Mouse (Mus musculus) right cerebral cortex, postnatal 10 days (tissue): ENCODE measurements around the gene Metrn.
"Not testable (repeated sequence)": the region's sequence is repeated elsewhere in the genome, so short reads cannot be mapped to it uniquely, and the experiment has no call there.

Experiments used
- DNase-seq, 2 experiments: peaks; one replicate each; pipeline ENCODE4 v3.0.0; 2021; ENCODE audit warnings: low spot score in 2 of 2

The Metrn gene

DNA sequence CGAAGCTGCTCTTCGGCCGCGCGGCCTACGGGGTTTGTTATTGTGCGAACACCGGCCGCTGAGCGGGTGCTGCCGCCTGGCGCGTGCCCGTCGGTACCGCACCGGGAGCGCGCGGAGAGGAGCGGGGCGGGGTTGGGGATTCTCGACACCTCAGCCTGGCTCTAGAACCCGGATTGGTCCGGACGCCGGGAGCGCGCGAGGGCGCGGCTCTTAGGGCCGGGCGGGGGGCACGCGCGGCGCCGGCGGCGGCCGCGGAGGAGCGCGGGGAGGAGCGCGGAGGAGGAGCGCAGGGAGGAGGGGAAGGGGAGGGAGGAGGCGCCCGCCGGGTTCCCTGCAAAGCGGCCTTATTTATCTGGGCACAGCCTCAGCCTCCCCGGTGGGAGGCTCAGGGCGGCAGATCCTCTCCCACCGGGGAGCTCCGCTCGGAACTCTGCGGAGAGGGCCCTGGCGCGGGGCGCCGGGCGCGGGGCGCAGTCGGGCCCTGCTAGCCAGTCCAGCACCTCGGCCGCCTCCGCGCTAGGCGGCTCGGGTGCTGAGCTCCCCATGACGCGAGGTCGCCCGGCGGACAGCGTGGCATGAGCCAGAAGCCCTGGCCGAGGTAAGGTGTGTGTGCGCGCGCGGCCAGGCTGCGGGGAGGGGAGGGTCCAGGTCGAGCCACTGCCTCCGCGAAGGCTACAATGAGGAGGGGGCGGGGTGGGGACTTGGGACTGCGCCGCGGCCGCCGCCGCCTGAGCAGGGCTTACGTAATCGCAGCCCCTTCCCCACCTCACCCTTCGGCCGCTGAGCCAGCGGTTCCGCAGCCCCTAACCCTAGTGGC is 12.1 kb upstream of the Metrn start, which contains the start of gene Fbxl16:
TSS of gene Fbxl16 (plus strand) at position 297 of the 817 bp plus-strand sequence.
- peak; percentile 94 to 95 for DNase-seq

DNA sequence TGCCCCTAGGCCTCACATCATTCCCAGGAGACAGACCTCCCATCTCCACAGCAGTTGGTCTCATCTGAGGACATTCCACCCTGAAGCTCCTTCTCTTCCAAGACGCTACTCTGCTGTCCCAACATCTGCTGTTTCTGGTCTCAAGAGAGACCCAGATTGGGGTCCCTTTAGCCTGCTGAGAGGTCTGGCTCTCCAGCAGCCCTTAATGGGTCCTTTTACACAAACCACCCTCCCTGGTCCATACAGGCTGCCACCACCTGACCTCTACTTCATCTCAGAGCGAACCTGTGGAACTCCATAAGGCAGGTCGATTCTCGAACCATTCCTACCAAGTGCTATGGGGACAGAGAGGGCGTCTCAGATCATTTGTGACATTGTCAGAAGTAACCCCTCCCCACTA is 11.1 kb upstream of the Metrn start:
- peak in 1 of 2 experiments; percentile 45 for DNase-seq

DNA sequence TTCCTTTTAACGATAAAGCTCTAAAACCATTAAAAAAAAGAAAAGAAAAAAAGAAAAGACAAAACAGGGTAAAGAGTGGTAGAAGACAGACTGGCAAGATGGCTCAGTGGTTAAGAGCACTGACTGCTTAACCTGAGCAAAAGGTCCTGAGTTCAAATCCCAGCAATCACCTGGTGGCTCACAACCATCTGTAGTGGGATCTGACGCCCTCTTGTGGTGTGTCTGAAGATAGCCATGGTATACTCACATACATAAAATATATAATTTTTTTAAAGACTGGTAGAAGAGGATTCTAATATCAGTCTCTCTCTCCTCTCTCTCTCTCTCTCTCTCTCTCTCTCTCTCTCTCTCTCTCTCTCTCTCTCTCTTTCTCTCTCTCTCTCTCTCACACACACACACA is 10.5 kb upstream of the Metrn start:
- DNase-seq: not testable (repeated sequence)

DNA sequence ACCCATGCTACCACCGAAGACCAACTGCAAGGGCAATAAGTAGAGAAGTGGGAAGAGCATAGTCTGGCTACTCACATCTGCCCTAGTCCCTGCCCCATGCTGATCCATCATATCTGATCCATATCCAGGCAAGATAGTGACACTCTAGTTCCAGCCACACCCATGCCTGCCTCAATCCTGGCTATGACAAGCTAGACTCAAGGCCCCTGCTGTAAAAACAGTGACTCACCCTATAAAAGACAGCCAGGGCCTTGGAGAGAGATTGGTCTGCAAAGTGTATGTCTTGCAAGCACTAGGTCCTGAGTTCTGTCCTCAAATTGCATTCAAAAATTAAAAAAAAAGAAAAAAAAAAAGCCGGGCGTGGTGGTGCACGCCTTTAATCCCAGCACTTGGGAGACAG is 9.6 kb upstream of the Metrn start:
- DNase-seq: no peak

DNA sequence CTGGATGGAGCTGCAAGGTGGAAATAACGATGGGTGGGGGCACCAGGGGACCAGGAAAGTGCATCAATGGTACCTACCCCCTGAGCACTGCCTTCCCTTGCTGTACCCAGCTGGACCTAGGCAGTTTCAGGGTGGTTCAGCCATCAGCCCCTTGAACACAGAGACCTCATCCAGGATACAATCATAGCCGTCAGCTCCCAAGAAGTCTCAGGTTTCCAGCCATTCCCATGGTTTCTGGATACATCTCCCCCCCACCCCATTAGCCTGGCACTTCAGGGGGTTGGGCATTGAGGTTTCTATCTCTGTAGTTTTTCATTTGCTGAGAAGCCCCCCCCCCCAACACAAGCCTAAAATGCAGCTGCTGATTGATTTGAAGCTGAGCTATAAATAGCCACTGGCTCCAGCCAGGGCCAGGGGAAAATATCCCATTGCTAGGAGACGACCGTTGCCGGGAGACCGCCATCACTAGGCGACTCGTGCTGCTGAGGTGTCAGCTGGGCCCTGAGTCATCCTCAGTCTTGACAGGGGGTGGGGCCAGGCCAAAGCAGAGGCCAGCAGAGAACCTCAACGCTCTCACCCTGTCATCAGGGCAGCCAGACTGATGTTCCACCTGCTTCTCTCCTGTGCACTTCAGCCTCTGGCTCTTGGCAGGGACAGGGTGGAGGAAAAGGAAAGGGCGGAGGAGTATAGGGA is 6.0 kb upstream of the Metrn start:
- DNase-seq: peak; percentile 91 to 96

DNA sequence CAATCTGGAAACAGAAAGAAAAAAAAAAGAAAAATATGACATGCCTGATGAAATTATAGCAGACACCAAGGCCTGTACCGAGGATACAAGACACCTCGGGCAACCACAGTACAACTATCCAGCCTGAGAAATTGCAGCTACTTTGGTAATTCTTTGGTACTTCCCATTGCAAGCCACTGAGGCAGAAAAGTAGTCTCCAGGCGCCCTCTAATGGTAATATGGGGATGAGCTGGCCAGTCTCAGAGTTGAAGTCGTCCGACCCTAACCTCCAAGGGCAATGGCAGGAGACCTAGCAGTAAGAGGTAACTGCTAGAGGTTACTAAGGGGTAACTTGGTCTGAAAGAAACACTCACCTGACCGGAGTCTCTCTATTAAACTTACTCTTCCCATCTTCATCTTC is 4.1 kb upstream of the Metrn start:
- DNase-seq: peak; percentile 75 to 76

DNA sequence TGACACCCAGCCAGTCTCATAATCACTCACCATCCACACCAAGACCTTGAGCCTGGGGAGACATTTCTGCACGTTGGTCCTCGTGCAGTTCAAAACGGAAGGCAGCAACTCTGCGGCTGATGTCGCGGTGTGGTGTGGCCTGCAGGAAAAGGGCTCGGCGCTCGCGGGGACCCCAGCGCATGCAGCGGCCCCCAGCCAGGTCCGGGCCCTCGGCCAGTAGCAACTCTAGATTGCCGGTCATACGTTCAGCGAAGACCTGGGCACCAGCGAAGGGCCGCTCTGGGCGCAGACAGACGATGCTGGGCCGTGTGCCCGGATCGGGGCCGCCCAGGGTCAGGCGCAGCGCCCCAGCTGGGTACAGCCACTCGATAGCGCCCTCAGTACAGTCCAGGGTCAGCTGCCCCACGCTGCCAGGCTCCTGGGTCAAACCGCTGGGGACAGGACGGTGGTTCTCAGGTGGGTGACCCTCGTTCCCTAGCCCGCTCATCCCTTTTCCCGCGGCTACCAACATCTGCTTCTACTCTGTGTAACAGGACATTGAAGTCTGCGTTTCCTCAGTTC is 645 bp downstream of the Metrn start:
- DNase-seq: peak; percentile 58 to 61

DNA sequence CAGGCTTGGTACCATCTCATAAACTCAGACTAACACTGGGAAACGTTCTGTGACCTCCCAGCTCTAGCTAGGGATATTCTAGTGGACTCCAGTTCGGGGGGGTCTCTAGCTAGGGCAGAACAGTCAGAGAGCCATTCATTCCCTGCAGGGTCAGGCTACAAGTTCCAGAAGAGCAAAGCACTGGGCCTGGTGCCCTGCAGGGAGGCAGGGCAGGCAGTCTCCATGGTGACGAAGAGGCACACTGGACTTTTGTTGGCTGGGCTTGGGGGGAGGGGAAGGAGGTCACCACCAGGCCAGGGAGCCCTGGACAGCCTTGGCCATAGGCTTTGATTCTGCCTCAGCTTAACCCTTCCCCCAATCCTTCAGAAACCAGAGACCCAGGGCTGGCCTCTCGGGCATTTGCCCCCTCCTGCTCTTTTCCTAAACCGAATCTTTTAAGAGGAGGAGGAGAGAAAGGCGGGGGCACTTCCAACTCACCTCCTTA is 1.3 kb downstream of the Metrn start, which contains the start of gene AC134908.4:
TSS of gene AC134908.4 (minus strand) at position 51 of the 484 bp plus-strand sequence.
- peak; percentile 83 to 85 for DNase-seq

DNA sequence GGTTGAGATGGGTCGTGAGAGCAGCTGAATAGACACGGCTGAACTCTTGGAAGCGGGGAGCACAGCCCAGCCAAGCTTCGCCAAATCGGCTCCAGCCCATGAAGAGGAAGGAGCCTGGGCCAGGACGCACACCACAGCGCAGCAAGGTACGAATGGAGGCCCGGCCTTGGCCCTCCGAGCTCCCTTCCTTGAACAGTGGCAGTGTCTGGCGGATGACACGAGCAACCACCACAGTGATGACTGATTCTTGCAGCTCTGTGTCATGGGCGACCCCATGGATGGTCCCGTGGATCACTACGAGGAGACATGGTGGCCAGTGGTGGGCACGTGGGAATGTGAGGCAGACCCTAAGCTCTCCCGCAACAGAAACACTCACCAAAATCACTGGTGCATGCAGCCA is 1.9 kb downstream of the Metrn start:
- DNase-seq: no peak

DNA sequence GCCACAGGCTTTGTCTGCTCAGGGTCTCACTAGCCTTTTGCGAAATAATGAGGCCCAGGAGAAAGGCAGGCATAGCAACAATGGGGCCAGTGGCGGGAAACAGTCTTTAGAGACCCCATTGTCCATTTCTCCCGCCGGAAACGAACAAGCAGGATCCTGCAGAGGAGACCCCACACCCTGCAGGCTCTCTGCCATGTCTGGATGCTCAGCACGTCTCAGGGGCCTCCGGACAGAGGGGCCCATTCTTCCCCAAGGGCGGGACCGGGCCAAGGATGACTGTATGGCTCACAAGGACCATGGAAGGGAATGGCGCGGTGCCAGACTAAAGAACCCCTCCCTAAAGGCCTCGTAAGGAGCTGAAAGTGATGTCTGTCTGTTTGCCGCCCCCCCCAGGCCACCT is 2.7 kb downstream of the Metrn start:
- DNase-seq: peak; percentile 61 to 73

DNA sequence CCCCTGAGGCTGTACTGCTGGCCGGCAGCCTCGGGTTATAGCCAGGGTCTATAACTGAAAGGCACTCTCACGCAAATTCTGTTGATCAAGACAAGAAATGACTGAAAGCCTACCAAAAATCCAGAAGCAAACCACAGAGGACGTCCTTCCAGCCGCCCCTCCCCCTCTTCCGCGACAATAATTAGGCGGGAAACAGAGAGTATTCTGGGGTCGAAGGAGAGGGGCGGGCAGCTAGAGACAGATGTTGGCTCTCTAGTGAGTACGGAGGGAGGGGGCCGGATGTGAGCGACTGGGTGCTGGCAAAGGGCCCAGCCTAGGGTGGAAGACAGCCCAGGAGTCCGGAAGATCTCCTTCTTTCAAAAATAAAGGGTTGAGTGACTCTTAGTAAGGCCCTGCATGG is 4.3 kb downstream of the Metrn start, which contains the start of gene Fam173a:
TSS of gene Fam173a (minus strand) at position 287 of the 400 bp plus-strand sequence.
- peak; percentile 89 to 93 for DNase-seq

DNA sequence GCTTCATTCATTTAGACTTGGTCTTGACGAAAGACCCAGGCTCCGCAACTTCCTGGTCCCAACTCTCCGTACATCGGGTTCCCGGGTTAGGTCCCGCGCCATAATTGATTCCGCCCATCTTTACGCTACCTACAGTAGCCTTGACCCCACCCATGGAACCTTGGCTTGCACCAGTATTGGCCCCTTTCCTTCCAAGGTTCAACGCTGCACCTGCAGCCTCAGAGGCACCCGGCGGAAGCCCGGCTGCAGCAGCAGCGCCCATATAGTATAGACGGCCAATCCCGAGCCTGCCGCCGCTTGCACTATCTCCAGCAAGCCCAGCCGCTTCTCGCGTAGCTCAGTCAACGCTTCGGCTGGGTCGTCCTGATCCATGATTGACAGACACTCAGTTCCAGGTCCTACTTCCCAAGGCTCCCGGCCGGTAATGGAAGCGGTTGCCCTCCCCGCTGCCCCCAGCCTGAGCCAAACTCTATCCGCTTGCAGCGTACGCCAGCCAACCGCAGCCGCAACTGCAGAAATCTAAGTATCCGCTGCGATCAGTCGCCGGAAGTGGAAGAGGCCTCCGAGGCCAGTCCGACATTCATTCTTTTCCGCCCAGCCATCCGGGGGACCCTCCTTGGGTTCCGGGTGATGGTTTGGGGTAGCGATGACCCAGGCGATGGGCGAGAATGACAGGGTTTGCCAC is 5.0 kb downstream of the Metrn start:
- DNase-seq: peak; percentile 89 to 92

DNA sequence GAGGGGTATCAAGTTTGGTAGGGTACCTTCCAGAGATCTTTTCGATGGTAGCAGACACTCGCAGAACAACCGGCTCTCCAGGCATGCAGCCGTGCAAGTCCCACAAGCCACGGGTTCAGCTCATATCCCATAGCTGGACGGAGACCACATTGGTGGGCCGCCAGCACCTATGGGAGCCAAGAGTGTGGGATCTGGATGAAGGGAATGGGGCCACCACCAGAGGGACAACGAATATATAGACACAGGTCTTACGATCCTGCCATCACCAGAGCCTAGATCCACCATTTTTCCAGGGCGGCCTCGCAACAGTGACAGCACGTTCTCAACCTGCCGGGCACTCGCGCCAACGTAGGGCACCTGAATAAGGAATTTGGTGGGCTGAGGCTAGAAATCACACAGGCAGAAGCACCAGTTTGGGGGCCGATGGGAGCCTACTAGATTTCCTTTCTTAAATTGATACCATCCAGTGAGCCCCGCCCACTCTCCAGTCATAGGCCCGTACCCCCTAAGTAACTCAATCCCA is 5.6 kb downstream of the Metrn start:
- peak in 1 of 2 experiments; percentile 48 for DNase-seq

DNA sequence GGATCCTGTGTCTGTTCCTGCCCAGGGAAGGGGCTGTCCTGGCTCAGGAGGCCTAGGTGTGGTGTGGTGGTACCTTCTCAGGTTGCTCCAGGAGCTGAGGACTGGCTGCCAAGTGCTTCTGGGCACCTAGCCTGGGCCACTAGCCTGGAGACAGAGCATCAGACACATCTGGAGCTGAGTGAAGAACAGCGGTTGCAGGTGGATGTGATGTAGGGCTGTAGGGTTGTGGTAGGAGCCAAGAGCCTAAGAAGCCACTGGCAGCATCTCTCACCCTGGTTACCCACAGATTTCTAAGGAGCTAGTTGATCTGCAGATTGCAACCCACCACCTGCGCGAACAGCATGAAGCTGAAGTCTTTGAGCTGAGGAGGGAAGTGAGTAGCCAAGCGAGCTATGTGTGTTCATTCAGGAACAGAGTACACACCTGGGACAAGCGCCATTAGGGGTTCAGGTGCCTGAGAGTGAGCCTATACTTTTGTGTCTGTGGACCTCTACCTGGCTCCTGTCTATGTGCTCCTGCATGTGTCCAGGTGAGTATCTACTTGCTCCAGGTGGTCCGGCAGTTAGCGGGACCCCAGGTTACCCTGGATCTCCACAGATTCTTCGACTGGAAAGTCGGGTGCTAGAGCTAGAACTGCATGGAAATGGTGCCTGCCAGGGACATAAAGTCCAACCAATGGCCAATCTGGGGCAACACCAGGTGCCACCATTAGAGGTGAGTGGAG is 10.0 kb downstream of the Metrn start:
- DNase-seq: no peak

DNA sequence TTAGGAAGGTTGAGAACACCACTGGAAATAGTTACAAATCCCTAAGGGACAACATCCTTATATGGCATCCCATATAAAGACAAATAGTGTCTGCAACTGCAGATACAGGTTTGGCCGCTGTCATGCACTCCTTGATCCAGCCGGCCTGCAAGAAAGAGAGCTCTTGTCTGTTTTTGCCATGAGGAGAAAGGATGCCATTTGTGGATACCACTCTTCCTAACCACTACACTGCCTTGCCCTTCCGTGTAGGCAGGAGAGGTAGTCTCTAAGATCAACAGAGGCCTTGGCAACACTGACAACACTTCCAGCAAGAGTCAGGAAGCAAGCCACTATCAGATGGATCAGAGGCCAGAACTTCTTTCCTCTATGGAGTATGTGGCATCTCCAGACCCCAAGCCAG is 10.7 kb downstream of the Metrn start, which contains the start of gene Ccdc78:
TSS of gene Ccdc78 (plus strand) at position 301 of the 400 bp plus-strand sequence.
- DNase-seq: no peak

DNA sequence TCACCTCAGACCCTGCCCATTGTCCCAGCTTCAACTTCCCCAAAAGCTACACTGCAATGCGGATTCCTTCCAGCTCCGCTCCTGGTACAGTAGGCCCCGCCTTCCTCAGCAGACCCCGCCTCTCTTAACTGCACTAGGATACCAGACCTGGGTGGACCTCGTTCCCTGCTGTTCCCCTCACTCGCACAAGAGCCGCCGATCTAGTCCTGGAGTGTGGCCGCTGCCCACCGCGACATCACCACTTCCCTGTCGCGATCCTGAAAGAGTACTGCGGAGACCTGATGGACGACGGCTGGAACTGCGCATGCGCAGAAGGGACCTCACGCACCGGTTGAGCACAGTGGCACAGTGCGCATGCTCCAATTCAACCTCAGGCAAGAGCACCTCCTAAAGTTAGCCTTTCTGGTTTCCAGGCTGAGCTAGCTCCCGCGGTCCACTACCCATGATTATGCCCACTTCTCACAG is 11.6 kb downstream of the Metrn start, which contains the start of gene Haghl:
TSS of gene Haghl (minus strand) at position 393 of the 465 bp plus-strand sequence.
- DNase-seq: peak; percentile 97 to 98

DNA sequence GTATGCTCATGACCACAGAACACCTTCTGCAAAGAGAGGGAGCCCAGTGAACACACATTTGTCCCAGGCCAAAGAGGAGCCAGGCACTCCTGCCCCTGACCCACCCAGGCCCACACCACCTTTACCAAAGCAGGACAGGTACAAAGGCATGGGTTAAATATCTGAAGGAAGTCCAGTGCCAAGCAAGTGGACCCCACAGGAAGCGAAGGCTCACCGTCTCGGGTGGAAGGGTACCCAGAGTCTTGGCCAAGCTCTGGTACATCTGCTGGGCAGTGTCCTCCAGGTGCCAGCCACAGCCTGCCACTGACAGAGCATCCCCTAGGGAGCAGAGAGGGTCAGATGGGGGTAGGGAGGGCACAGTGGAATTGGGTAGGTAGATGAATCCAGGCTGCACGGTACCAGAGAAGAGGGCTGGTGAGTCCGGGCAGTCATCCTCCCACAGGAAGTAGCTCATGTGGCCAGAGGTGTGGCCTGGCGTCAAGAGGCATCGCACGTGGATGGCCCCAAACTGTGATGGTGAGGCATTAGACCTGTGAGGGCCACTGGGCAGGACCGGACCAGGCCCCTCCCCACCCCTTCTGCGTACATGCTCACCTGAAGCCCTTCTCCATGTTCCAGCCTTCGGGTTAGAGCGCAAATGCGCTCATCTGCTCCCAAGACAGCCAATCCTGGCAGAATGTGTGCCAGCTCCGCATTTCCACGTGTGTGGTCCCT is 12.9 kb downstream of the Metrn start:
- DNase-seq: peak in 1 of 2 experiments; percentile 52

DNA sequence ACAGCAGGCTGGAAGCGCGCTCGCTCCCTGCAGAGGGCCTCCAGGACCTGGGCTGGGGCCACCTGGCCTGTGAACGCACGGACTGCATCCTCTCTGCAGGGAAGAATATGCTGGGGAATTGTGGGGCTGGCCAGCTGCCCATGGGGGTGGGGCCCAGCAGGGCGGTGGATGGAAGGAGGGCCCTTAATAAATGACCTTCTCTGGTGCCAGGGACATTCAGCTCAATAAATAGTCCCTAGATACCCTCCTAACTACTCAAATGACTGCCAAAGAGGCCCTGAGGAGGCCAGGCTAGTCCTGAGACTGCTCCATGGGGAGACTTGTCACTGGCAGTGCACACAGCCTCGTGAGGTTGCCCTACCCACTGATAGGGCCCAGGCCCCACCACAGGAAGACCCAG is 13.8 kb downstream of the Metrn start:
- DNase-seq: peak in 1 of 2 experiments; percentile 39

DNA sequence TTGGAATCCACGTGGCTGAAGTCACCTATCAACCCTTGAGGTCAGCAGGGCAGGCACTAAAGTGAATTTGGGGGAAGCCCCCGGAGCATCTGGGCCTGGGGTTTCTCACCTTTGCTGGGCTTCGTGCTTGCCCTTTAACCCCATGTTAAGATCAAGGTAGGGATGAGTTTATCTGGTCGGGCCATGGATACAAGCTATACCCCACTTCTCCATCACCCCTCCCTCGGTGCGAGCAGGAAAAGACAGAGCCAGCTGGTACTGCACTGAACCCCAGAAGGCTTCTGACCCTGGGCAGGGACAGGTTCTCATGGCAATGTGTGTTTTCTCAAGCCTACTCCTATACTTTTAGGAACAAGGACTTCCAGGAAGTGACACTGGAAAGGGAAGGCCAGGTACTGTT is 15.6 kb downstream of the Metrn start:
- DNase-seq: no peak

DNA sequence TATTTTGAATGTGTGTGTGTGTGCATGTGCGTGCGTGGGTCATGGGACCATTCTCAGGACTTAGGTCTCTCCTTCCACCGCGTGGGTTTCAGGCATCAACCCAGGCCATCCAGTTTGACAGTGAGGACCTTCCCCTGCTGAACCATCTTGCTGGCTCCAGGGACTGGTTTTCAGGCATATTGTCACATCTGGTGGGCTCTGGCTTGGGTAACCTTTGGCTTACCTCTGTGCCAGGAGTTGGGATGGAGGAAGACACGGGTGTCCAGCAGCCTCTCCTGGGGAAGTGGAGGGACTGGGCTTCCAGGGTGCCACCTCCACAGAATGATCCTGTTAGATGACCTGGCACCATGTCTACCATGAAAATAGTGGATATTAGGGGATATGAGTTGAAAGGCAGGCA is 19.0 kb downstream of the Metrn start:
- DNase-seq: no peak
